Mouse (Mus musculus) forebrain, embryonic 11.5 days (tissue): Measurements from ENCODE around the gene Sv2b. TPM values are rescaled to one million over a fixed set of nuclear protein-coding genes. Genes with fewer than 3 reads are reported as not detected.

ENCODE experiments used
- ATAC-seq: fragments of 200-750 bp; cut with Nextera tagmentation; replicated peaks from 2 replicates; pipeline ENCODE4 v1.8.0; 2017; ENCODE audit warnings: moderate TSS enrichment; ENCODE audit not compliant: low FRiP score
- DNase-seq: peaks from one replicate; pipeline ENCODE4 v3.0.0-alpha.2; 2017; ENCODE audit warnings: low spot score
- H3K27ac ChIP-seq: fragments of 300-500 bp; sonication (generic); 2 replicates; pipeline ENCODE4 v1.5.1; 2014; ENCODE audit warnings: low read depth, low read length
- H3K27me3 ChIP-seq: fragments of 300-500 bp; sonication (generic); 2 replicates; pipeline ENCODE4 v1.6.1; 2014; ENCODE audit warnings: mild to moderate bottlenecking, low read length, mixed read lengths; ENCODE audit not compliant: control insufficient read depth, insufficient read depth
- H3K36me3 ChIP-seq: fragments of 300-500 bp; sonication (generic); 2 replicates; pipeline ENCODE4 v1.6.1; 2014; ENCODE audit warnings: mild to moderate bottlenecking, low read length, moderate library complexity, mixed read lengths; ENCODE audit not compliant: control insufficient read depth, insufficient read depth
- H3K4me1 ChIP-seq: fragments of 300-500 bp; sonication (generic); replicated peaks from 2 replicates; pipeline ENCODE4 v1.6.1; 2014; ENCODE audit warnings: low read length, mixed read lengths; ENCODE audit not compliant: control insufficient read depth, insufficient read depth
- H3K4me2 ChIP-seq: fragments of 300-500 bp; sonication (generic); 2 replicates; pipeline ENCODE4 v1.6.1; 2014; ENCODE audit warnings: low read depth, mild to moderate bottlenecking, low read length, moderate library complexity, mixed read lengths; ENCODE audit not compliant: severe bottlenecking
- H3K4me3 ChIP-seq: fragments of 300-500 bp; sonication (generic); 2 replicates; pipeline ENCODE4 v1.5.1; 2014; ENCODE audit warnings: low read depth, low read length
- H3K9ac ChIP-seq: fragments of 300-500 bp; sonication (generic); 2 replicates; pipeline ENCODE4 v1.6.1; 2014; ENCODE audit warnings: low read length
- H3K9me3 ChIP-seq: fragments of 300-500 bp; sonication (generic); 2 replicates; pipeline ENCODE4 v1.6.1; 2016; ENCODE audit warnings: low read length, mixed read lengths; ENCODE audit not compliant: control insufficient read depth
- WGBS: fragments of 180-500 bp; shearing (Covaris S2); extraction: QIAGEN DNeasy Blood & Tissue Kit; methylation state at CpG from one replicate; pipeline ENCODE4 v1.1.7; 2014; 5-methylcytosine and 5-hydroxymethylcytosine counted together
- polyA plus RNA-seq: library from polyadenylated mRNA; unstranded; fragments of >200 nt; fragmentation: Nextera tagmentation; extraction: Ambion mirVana; gene quantifications from 2 replicates; pipeline ENCODE4 v1.2.1, GENCODE M21; 2014

Sv2b gene
- polyA plus RNA-seq, 1 experiment from 2014 or later = 2.5 TPM

DNA sequence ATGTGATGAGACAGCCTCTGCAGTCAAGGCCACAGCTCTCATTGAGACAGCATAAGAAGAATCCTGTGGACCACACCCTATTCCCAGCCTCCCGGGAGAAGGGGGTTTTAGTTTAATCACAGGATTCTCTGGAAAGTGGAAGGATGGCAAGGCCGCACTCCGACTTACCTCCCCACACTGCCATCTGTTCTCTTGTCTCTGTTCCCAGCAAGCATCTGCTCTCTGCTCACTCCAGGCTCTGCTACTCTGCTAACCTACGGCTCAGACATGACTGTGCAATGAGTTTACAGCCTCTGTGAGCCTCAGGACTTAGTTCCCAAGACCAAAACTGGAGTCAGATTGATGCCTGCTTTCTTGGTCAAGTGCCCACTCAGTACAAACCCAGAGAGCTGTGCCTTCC, 43.8 kb downstream of the Sv2b start:
- Histone ChIP-seq H3K9me3 (no peaks in the 10 kb centered on the region), H3K9ac (no peak overlapping the region), H3K27ac (no peak overlapping the region), H3K4me3 (no peak overlapping the region), H3K4me2 (no peak overlapping the region), H3K27me3 (no peaks in the 10 kb centered on the region), H3K36me3 (no peaks in the 10 kb centered on the region), H3K4me1 (no peaks in the 10 kb centered on the region)
- DNase-seq (no peak), ATAC-seq (no peak)
- 82% methylated on average over 4 of the region's 4 CpGs for WGBS

DNA sequence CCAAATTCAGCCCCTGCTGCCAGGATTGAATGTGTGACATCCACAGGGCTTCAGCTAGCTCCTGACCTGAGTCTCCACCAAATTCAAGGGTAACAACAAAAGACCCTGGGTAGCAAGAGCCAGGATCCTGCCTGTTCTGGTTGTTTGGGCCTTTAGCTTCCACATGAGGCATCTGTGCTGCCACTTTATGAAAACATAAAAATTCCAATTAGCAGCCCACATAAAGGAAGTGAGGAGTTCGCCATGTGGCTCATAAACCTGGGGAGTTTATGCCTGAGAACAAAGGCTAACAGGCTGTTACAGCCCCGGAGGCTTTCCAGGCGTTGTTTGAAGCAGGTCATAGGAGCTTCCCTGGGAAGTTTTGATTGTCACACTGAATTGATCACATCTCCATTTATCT, 49.1 kb downstream of the Sv2b start:
- no peak for DNase-seq
- Histone ChIP-seq H3K4me1 (no peaks in the 10 kb centered on the region), H3K27ac (no peak overlapping the region), H3K36me3 (no peaks in the 10 kb centered on the region), H3K4me2 (no peak overlapping the region), H3K9ac (no peak overlapping the region), H3K27me3 (no peaks in the 10 kb centered on the region), H3K4me3 (no peak overlapping the region), H3K9me3 (no peaks in the 10 kb centered on the region)
- WGBS = 58% methylated on average over 3 of the region's 3 CpGs
- no peak for ATAC-seq

GRCm38 (mm10) chr7:75253611-75254250, 55.3 kb downstream of the Sv2b start:
- DNase-seq = no peak
- H3K36me3 ChIP-seq = no peaks in the 10 kb centered on the region
- no peak overlapping the region for H3K27ac ChIP-seq
- no peak overlapping the region for H3K4me2 ChIP-seq
- H3K4me3 ChIP-seq = no peak overlapping the region
- no peak for ATAC-seq
- H3K4me1 ChIP-seq = no peaks in the 10 kb centered on the region
- WGBS = 91% methylated on average over 8 of the region's 8 CpGs
- H3K27me3 ChIP-seq = no peaks in the 10 kb centered on the region
- H3K9me3 ChIP-seq = no peaks in the 10 kb centered on the region
- no peak overlapping the region for H3K9ac ChIP-seq

DNA sequence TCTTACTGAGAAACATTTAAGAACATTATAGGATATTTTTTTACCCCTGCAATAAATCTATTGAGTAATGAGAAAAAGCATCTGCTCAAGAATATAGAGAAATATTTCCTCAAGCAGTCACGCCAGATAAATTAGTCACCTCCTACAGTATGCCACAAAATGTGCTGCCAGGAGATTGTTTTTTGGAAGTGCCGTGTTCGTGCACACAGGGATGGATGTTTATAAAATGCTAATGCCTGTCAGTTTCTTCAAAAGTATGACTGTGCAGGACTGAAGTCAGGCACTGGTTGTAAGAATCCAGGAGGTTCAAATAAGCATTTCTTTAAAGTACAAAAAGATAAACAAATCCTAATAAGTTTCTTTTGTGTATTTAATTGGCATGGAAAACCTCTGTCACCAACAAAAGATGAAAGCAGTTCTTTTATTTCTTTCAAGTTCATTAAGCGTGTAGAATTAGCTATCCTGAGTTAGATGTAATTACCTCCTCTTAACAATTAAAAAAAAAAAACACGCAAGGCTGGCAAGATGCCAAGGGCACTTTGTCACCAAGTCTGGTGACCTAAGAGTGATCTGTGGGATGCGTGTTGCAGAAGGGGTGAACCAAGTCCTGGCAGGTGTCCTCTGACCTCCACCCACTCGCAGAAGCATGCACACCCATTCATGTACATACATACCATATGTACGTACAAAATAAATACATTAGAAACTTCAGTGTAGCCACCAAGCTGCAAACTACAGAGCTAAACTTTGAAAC, 68.1 kb downstream of the Sv2b start:
- H3K9ac ChIP-seq = no peak overlapping the region
- 0 out of 2 replicates have a peak, but pooled peaks cover 2% of the 10 kb centered on the region for H3K4me1 ChIP-seq
- no peaks in the 10 kb centered on the region; the same call in 1 of the 2 replicates for H3K27me3 ChIP-seq
- no peaks in the 10 kb centered on the region for H3K9me3 ChIP-seq
- 29% methylated on average over 8 of the region's 8 CpGs for WGBS
- H3K4me2 ChIP-seq = no peak overlapping the region
- peak; percentile 58 for DNase-seq
- peak; percentile 75 for ATAC-seq
- H3K36me3 ChIP-seq = no peaks in the 10 kb centered on the region
- H3K4me3 ChIP-seq = no peak overlapping the region
- H3K27ac ChIP-seq = no peak overlapping the region

- 0 out of 2 replicates have a peak, but pooled peaks cover 2% of the 10 kb centered on the region for H3K4me1 ChIP-seq
- ATAC-seq (no peak), DNase-seq (no peak)
- H3K27ac ChIP-seq = no peak overlapping the region
- WGBS = 100% methylated on average over 1 of the region's 1 CpGs
- no peaks in the 10 kb centered on the region for H3K9me3 ChIP-seq
- no peak overlapping the region for H3K9ac ChIP-seq
- H3K27me3 ChIP-seq = no peaks in the 10 kb centered on the region; the same call in 1 of the 2 replicates
- H3K4me2 ChIP-seq = no peak overlapping the region
- H3K4me3 ChIP-seq = no peak overlapping the region
- H3K36me3 ChIP-seq = no peaks in the 10 kb centered on the region
Measured at GRCm38 (mm10) chr7:75236386-75236785, 72.7 kb downstream of the Sv2b start.

DNA sequence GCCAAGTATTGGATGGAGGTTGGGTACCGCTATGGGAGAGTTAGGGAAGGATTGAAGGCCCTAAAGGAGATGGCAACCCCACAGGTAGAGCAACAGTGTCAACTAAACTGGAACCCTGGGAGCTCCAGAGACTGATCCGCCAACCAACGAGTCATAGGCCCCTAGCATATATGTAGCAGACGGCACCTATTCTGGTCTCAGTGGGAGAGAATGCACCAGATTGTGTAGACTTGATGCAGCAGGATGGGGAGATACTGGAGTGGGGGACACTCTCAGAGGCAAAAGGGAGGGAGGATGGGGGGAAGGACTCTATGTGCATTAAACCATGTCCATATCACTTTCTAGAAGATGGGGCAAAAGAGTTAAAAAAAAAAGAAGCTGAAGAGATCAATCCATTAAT, 84.9 kb downstream of the Sv2b start:
- ATAC-seq (no peak), DNase-seq (no peak)
- 93% methylated on average over 4 of the region's 4 CpGs for WGBS
- Histone ChIP-seq H3K4me3 (no peak overlapping the region), H3K27me3 (no peaks in the 10 kb centered on the region), H3K4me2 (no peak overlapping the region), H3K27ac (no peak overlapping the region), H3K9me3 (no peaks in the 10 kb centered on the region; the same call in 1 of the 2 replicates), H3K9ac (no peak overlapping the region), H3K36me3 (no peaks in the 10 kb centered on the region), H3K4me1 (no peaks in the 10 kb centered on the region)

DNA sequence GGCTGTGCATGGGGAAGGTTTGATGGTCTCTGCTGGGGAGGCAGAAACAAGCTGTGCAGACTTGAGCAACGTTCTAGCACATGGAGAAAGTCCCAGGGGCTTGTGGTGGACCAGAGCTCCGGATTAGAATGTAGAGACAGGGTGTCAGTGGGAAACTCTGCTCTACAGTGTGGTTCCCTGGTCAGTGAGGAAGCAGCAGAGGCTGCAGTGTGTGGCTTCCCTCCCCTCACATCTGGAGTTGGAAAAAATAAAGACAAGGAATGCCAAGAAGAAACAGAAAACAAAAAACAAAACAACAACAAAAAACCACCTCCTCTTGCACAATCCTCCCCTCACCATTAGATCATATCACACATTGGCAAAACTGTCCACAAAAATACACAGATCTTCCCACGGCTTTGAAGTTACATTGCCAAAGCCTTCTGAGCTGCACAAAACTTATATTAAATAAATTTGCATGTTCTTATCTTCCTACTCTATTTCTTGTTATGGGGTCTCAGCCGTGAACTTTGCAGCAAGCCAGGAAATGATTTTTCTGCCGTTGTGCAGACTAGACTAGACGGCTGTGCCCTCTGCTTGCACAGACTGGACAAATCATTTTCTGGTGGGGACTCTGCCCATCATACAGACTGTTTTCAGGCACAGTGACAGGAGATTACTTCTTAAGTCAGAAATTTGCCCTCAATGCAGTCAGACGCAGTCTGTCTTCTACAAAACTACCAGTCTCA, 86.2 kb downstream of the Sv2b start:
- H3K9me3 ChIP-seq = no peaks in the 10 kb centered on the region; the same call in 1 of the 2 replicates
- no peak overlapping the region for H3K27ac ChIP-seq
- WGBS = 79% methylated on average over 7 of the region's 7 CpGs
- ATAC-seq (no peak), DNase-seq (no peak)
- no peaks in the 10 kb centered on the region for H3K36me3 ChIP-seq
- H3K4me2 ChIP-seq = no peak overlapping the region
- no peak overlapping the region for H3K9ac ChIP-seq
- H3K4me3 ChIP-seq = no peak overlapping the region
- H3K27me3 ChIP-seq = no peaks in the 10 kb centered on the region
- no peaks in the 10 kb centered on the region for H3K4me1 ChIP-seq

DNA sequence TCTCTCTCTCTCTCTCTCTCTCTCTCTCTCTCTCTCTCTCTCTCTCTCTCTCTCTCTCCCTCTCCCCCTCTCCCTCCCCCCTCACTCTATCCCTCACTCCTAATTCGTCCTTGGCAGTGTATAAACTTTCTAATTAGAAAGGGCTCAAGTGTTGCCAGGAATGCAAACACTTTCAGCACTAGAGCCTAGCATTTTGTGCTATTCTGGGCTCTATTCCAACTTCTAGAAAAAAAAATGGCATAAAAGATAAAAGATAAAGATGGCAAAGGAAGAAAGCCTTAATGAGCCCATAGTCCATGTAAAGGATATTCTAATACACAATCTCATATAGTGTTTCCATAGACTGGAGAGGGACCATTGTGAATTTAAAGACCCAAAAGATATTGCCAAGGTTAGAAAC, 88.3 kb downstream of the Sv2b start:
- Histone ChIP-seq H3K9me3 (no peaks in the 10 kb centered on the region; the same call in 1 of the 2 replicates), H3K4me2 (no peak overlapping the region), H3K27me3 (no peaks in the 10 kb centered on the region), H3K4me3 (no peak overlapping the region), H3K27ac (no peak overlapping the region), H3K36me3 (no peaks in the 10 kb centered on the region), H3K4me1 (no peaks in the 10 kb centered on the region), H3K9ac (no peak overlapping the region)
- DNase-seq (no peak), ATAC-seq (no peak)
- WGBS = 12% methylated on average over 1 of the region's 1 CpGs
